Mouse (Mus musculus) granulocyte monocyte progenitor cell, adult 5-6 weeks (primary cell): Measurements from ENCODE around the gene Rorc. TPM values are rescaled to one million over a fixed set of nuclear protein-coding genes. Genes with fewer than 3 reads are reported as not detected.
A peak's percentile ranks its signal among the peaks of the same experiment; 100 is the strongest.

ENCODE experiments used
- ATAC-seq: replicated peaks from 2 replicates; pipeline ENCODE4 v1.8.0; 2016; ENCODE audit warnings: mild to moderate bottlenecking, moderate TSS enrichment, inconsistent platforms; ENCODE audit not compliant: poor library complexity, severe bottlenecking
- total RNA-seq, 2 experiments: library from RNA; stranded (forward) in 1 of 2; stranded (reverse) in 1 of 2; fragments of 200-712, 200-1000 nt in 1 of 2; fragments of >200 nt in 1 of 2; fragmentation: Nextera tagmentation in 1 of 2; gene quantifications; 2 replicates each; pipeline ENCODE4 v1.2.3; 2014 to 2017

Rorc gene
- total RNA-seq, 2 experiments from 2014 or later, result not detected

DNA sequence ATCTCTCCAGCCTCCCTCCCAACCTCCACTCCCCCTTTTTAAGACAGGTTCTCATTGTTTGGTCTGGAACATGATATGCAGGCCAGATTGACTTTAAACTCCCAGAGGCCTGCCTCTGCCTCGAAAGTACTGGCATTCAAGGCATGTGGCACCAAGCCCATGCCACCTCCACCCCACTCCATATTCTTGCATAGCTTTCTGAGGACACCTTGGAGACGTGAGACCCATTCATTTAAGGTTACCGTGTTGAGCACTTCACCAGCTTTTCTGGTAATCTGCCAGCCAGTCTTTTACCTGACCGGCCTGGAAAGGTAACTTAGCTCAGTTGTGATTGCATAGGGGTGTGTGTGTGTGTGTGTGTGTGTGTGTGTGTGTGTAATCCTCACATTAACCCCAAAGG lies 33.0 kb downstream of the Rorc start:
- ATAC-seq, result no peak

GRCm38 (mm10) chr3:94412530-94412929 lies 39.9 kb downstream of the Rorc start:
- peak; percentile 39 for ATAC-seq

DNA sequence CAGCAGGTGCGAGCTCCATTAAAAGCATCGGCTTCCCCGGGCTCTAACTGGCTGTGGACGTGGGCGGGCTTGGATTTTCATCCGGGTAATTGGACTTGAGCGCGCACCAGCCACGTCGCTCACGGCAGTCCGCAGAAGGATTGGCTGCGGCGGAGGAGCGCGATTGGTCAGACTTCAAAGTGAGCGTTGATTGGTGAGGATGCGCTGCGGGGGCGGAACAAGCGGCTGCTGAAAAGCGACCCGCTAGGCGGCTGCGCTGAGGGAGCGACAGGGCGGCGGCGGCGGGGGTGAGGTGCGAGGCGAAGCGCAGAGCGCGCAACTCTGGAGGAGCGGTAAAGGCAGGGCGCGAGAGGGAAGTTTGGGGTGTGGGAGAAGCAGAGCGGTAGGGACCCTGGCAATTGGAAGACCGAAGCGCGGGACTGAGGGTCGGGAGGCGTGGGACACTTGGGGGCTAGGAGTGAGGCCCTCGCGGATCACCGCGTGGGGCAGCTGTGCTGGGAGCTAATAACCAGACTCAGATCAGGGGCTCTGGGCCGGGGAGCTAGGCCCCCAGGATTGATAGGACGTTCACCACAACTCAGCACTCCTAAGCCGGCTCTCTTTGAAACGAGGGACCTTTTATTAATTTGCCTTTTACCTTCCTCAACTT lies 40.6 kb downstream of the Rorc start, which contains the start of gene Tdrkh:
Gene Tdrkh, plus strand, starts transcription at position 243 of the 649 bp plus-strand sequence.
- peak; percentile 98 for ATAC-seq

GRCm38 (mm10) chr3:94430980-94431379 lies 58.4 kb downstream of the Rorc start:
- no peak for ATAC-seq

GRCm38 (mm10) chr3:94434305-94434704 lies 61.7 kb downstream of the Rorc start:
- ATAC-seq, result no peak

DNA sequence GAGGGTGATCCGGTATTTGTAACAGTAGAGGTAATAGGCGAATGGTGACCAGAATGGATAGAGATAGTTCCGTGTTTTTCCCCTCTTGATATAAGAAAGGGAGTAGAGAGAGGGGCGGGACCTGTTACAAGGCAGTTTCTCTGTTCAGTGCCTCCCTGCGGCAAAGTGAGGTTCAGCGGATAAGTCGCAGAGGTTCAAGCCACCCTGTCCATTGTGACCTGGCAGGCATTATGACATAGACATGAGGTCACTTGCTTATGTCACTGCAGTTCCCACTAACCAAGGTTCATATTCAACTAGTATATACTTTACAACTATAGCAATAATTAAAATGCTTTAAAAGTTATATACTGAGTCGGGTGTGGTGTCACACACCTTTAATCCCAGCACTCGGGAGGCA lies 63.8 kb downstream of the Rorc start:
- ATAC-seq, result no peak

- peak; percentile 49; the same call in 1 of the 2 replicates for ATAC-seq
These were observed 68.6 kb downstream of the Rorc start for GRCm38 (mm10) chr3:94441182-94441581.

- peak; percentile 96 for ATAC-seq
These were observed 70.5 kb downstream of the Rorc start, which contains the start of gene Mrpl9 for GRCm38 (mm10) chr3:94442951-94443596. Gene Mrpl9, plus strand, starts transcription at chr3:94443318.

GRCm38 (mm10) chr3:94443597-94443964 lies 71.0 kb downstream of the Rorc start, which contains the start of gene Oaz3:
Gene Oaz3, minus strand, starts transcription at chr3:94443915.
- ATAC-seq, result no peak

Other genes starting within 250 kb of the Rorc start
- gene Gm10696, start 194.6 kb upstream of the Rorc start, total RNA-seq (2014; fragmentation: Nextera tagmentation), result not detected in 2 replicates
- not detected in 2 replicates for gene Gm10696, start 194.6 kb upstream of the Rorc start, total RNA-seq (2017)
- not detected in 2 replicates for gene Gm5286, start 176.1 kb upstream of the Rorc start, total RNA-seq (2014; fragmentation: Nextera tagmentation)
- not detected in 2 replicates for gene Gm5286, start 176.1 kb upstream of the Rorc start, total RNA-seq (2017)
- gene Gm4778, start 108.8 kb upstream of the Rorc start, total RNA-seq (2014; fragmentation: Nextera tagmentation), result not detected in 2 replicates
- gene Gm4778, start 108.8 kb upstream of the Rorc start, total RNA-seq (2017), result not detected in 2 replicates
- 1.8 and 7.4 TPM in 2 replicates for gene Them4, start 62.7 kb upstream of the Rorc start, total RNA-seq (2014; fragmentation: Nextera tagmentation)
- gene Them4, start 62.7 kb upstream of the Rorc start, total RNA-seq (2017), result 4.5 and 5.5 TPM in 2 replicates
- not detected in 2 replicates for gene Them5, start 30.7 kb upstream of the Rorc start, total RNA-seq (2014; fragmentation: Nextera tagmentation)
- not detected in 2 replicates for gene Them5, start 30.7 kb upstream of the Rorc start, total RNA-seq (2017)
- not detected in 2 replicates for gene C2cd4d, start 10.4 kb upstream of the Rorc start, total RNA-seq (2014; fragmentation: Nextera tagmentation)
- not detected in 2 replicates for gene C2cd4d, start 10.4 kb upstream of the Rorc start, total RNA-seq (2017)
- not detected in 2 replicates for gene Lingo4, start 25.7 kb downstream of the Rorc start, total RNA-seq (2014; fragmentation: Nextera tagmentation)
- gene Lingo4, start 25.7 kb downstream of the Rorc start, total RNA-seq (2017), result not detected in 2 replicates
- gene Tdrkh, start 40.5 kb downstream of the Rorc start, total RNA-seq (2014; fragmentation: Nextera tagmentation), result 4.5 TPM in 2 replicates
- gene Tdrkh, start 40.5 kb downstream of the Rorc start, total RNA-seq (2017), result 5.7 and 6.1 TPM in 2 replicates
- 32.5 and 49.1 TPM in 2 replicates for gene Mrpl9, start 70.5 kb downstream of the Rorc start, total RNA-seq (2014; fragmentation: Nextera tagmentation)
- gene Mrpl9, start 70.5 kb downstream of the Rorc start, total RNA-seq (2017), result 56.3 and 60.6 TPM in 2 replicates
- gene Oaz3, start 71.1 kb downstream of the Rorc start, total RNA-seq (2014; fragmentation: Nextera tagmentation), result not detected in 2 replicates
- 6.9 TPM in 1 of 2 replicates, not detected in the other for gene Oaz3, start 71.1 kb downstream of the Rorc start, total RNA-seq (2017)
- not detected in 2 replicates for gene Celf3, start 105.5 kb downstream of the Rorc start, total RNA-seq (2014; fragmentation: Nextera tagmentation)
- not detected in 2 replicates for gene Celf3, start 105.5 kb downstream of the Rorc start, total RNA-seq (2017)
- not detected in 2 replicates for gene Riiad1, start 107.5 kb downstream of the Rorc start, total RNA-seq (2014; fragmentation: Nextera tagmentation)
- gene Riiad1, start 107.5 kb downstream of the Rorc start, total RNA-seq (2017), result not detected in 2 replicates
- gene Snx27, start 209.9 kb downstream of the Rorc start, total RNA-seq (2014; fragmentation: Nextera tagmentation), result 15.6 and 24.0 TPM in 2 replicates
- 21.8 and 29.7 TPM in 2 replicates for gene Snx27, start 209.9 kb downstream of the Rorc start, total RNA-seq (2017)